Mouse (Mus musculus) midbrain, embryonic 11.5 days (tissue): ENCODE measurements around the gene Gm12394. TPM values are rescaled to one million over a fixed set of nuclear protein-coding genes. Genes with fewer than 3 reads are reported as not detected.

Source experiments
- ATAC-seq: fragments of 200-750 bp; cut with Nextera tagmentation; 2 replicates; pipeline ENCODE4 v1.8.0; 2017; ENCODE audit warnings: moderate TSS enrichment, moderate library complexity; ENCODE audit not compliant: low FRiP score
- DNase-seq: peaks from one replicate; pipeline ENCODE4 v3.0.0; 2015; ENCODE audit warnings: low spot score; ENCODE audit errors: missing footprints
- H3K27ac ChIP-seq: fragments of 300-500 bp; sonication (generic); 2 replicates; pipeline ENCODE4 v1.5.1; 2014; ENCODE audit warnings: low read depth, low read length
- H3K27me3 ChIP-seq: fragments of 300-500 bp; sonication (generic); 2 replicates; pipeline ENCODE4 v1.6.1; 2014; ENCODE audit warnings: mild to moderate bottlenecking, low read length, moderate library complexity, mixed read lengths; ENCODE audit not compliant: control insufficient read depth, insufficient read depth
- H3K36me3 ChIP-seq: fragments of 300-500 bp; sonication (generic); 2 replicates; pipeline ENCODE4 v1.6.1; 2014; ENCODE audit warnings: mild to moderate bottlenecking, low read length, moderate library complexity, mixed read lengths; ENCODE audit not compliant: control insufficient read depth, insufficient read depth
- H3K4me1 ChIP-seq: fragments of 300-500 bp; sonication (generic); 2 replicates; pipeline ENCODE4 v1.6.1; 2014; ENCODE audit warnings: low read length; ENCODE audit not compliant: control insufficient read depth, insufficient read depth
- H3K4me2 ChIP-seq: fragments of 300-500 bp; sonication (generic); 2 replicates; pipeline ENCODE4 v1.6.1; 2014; ENCODE audit warnings: mild to moderate bottlenecking, moderate library complexity
- H3K4me3 ChIP-seq: fragments of 300-500 bp; sonication (generic); 2 replicates; pipeline ENCODE4 v1.5.1; 2014; ENCODE audit warnings: low read depth, low read length
- H3K9ac ChIP-seq: fragments of 300-500 bp; sonication (generic); 2 replicates; pipeline ENCODE4 v1.6.1; 2014; ENCODE audit warnings: low read length
- H3K9me3 ChIP-seq: fragments of 300-500 bp; sonication (generic); 2 replicates; pipeline ENCODE4 v1.6.1; 2016; ENCODE audit warnings: low read length; ENCODE audit not compliant: control insufficient read depth
- WGBS: fragments of 180-500 bp; shearing (Covaris S2); extraction: QIAGEN DNeasy Blood & Tissue Kit; methylation state at CpG from one replicate; pipeline ENCODE4 v1.1.7; 2014; 5-methylcytosine and 5-hydroxymethylcytosine counted together
- polyA plus RNA-seq: library from polyadenylated mRNA; unstranded; fragments of >200 nt; fragmentation: Nextera tagmentation; extraction: Ambion mirVana; gene quantifications from 2 replicates; pipeline ENCODE4 v1.2.1, GENCODE M21; 2014

The Gm12394 gene
- polyA plus RNA-seq, 1 experiment from 2014 or later: 0.66 TPM

DNA sequence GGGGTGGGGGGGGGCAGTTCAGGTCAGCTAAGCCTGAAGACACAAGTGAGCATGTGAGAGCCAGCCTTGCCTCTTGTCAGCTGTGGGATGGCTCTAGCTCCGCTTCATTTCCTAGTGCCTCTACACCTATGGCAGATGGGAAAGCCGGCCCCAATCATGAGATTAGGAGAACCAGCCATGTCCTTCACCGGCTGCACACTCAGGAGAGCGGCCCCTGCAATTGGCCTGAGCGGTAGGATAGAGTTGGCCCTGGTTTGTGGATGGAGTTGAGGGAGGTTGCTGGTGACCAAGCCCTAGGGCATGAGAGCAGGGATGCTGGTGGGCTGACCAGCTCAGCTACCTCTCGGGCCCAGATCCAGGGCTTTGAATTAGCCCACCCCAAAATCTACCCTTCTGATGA is 32.2 kb upstream of the Gm12394 start:
- WGBS: 87% methylated on average over 6 of the region's 6 CpGs
- Histone ChIP-seq H3K36me3 (no peaks in the 10 kb centered on the region), H3K4me2 (no peak overlapping the region), H3K4me1 (no peaks in the 10 kb centered on the region), H3K9ac (no peak overlapping the region), H3K4me3 (no peak overlapping the region), H3K27me3 (no peaks in the 10 kb centered on the region), H3K9me3 (no peaks in the 10 kb centered on the region), H3K27ac (no peak overlapping the region)
- DNase-seq (peak; percentile 57), ATAC-seq (no peak)

DNA sequence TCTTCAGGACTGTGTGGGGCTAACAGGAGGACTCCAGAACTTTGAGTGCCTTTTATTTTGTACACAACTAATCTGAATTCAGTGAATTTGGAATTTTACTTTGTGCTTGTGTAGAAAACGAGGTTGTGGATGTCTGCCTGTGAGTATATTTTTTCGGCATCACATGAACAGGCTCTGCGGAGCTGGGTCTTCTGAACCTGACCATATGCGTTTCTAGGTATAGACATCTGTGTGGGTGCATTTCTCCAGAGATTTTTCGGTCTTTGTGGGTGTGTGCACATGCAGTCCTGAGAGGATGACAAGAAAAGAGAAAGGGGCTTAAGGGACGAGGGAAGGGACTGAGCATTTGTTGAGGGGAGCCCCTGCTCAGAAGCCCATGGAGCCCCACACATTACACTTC is 30.4 kb upstream of the Gm12394 start:
- 85% methylated on average over 6 of the region's 6 CpGs for WGBS
- no peaks in the 10 kb centered on the region for H3K4me1 ChIP-seq
- no peak for ATAC-seq
- H3K9me3 ChIP-seq: no peaks in the 10 kb centered on the region
- H3K4me2 ChIP-seq: no peak overlapping the region
- no peak for DNase-seq
- no peak overlapping the region for H3K27ac ChIP-seq
- no peaks in the 10 kb centered on the region for H3K27me3 ChIP-seq
- no peak overlapping the region for H3K9ac ChIP-seq
- H3K4me3 ChIP-seq: no peak overlapping the region
- no peaks in the 10 kb centered on the region for H3K36me3 ChIP-seq

DNA sequence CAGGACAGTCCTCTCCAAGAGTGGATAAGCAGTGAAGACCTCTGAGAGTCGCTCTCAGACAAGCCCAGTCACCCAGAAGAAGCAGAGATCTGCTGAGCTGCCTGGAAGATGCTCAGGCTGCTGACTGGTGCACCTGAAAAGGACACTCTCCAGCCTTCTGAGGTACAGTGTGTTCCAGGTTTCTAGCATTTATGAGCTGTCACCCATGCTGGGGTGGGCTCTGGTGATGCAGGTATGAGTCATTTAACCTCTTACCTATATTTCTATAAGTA is 24.0 kb upstream of the Gm12394 start:
- H3K27ac ChIP-seq: no peak overlapping the region
- no peak for DNase-seq

DNA sequence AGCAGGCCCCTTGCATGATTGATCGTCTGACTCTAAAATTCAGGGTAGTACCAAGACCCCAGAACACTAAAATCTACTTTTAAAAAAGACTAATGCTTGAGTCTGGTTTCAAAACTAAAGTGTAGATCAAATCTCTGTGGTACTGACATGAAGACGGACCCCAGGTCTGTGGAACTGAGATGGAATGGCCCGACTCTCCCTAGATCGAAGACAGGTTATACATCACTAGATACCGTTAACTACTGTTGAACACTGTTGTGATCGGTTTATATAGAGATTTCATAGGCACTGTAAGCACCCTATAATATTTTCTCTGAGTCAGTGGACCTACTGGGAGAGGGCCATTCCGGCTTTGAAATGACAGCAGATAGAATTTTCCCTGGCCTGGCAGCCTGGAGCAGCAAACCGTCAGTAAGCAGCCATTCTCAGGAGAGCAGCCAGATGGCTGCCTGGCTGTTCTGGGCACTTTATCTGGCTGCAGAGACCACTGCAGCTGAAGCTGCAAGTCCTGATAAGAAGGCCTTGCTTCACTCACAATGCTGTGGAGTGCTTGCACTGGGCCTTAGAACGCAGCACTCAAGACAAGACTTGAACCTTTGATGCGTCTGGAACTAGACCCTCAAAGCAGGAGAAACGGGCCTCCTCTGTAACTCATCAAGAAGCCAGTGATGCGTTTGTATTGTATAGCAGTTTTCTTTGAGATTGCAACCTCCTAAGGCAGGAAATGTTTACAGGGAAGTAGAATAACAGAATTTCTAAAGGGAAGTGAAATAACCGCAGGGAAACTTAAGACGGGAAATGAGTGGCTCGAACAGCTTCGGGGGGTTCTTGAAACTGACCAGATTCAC is 23.5 kb upstream of the Gm12394 start:
- 85% methylated on average over 16 of the region's 16 CpGs for WGBS
- no peak overlapping the region for H3K27ac ChIP-seq
- no peak for ATAC-seq

More for the DNA sequence above, 24.0 kb upstream of the Gm12394 start:
- no peak for ATAC-seq
- H3K36me3 ChIP-seq: no peaks in the 10 kb centered on the region
- no peak overlapping the region for H3K4me2 ChIP-seq
- 54% methylated on average over 1 of the region's 1 CpGs for WGBS
- no peaks in the 10 kb centered on the region for H3K4me1 ChIP-seq
- H3K9me3 ChIP-seq: no peaks in the 10 kb centered on the region
- no peak overlapping the region for H3K9ac ChIP-seq
- no peaks in the 10 kb centered on the region for H3K27me3 ChIP-seq
- H3K4me3 ChIP-seq: no peak overlapping the region

DNA sequence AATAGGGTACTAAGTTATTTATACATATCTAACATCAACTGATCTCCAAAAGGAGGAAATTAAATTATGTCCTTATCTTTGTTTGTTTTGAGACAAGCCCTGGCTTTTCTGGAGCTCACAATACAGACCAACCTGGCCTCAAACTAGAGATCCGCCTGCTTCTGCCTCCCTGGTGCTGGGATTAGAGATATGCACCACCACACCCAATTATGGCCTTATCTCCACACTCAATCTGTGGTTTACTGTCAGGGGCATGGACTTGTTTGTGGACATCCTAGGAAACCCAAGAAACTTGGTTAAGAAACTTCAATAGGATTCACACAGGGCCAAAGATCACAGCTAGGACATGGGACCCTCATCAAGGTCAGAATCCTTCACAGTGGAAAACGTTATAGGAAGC is 21.1 kb upstream of the Gm12394 start:
- Histone ChIP-seq H3K4me3 (no peak overlapping the region), H3K36me3 (no peaks in the 10 kb centered on the region), H3K9ac (no peak overlapping the region), H3K27me3 (no peaks in the 10 kb centered on the region), H3K4me1 (no peaks in the 10 kb centered on the region), H3K4me2 (no peak overlapping the region), H3K27ac (no peak overlapping the region), H3K9me3 (no peaks in the 10 kb centered on the region)
- ATAC-seq: no peak
- DNase-seq: no peak
- 82% methylated on average over 2 of the region's 2 CpGs for WGBS

More for the DNA sequence above, 23.5 kb upstream of the Gm12394 start:
- no peaks in the 10 kb centered on the region for H3K27me3 ChIP-seq
- H3K9me3 ChIP-seq: no peaks in the 10 kb centered on the region
- no peak overlapping the region for H3K9ac ChIP-seq
- no peak overlapping the region for H3K4me2 ChIP-seq
- H3K4me3 ChIP-seq: no peak overlapping the region
- H3K36me3 ChIP-seq: no peaks in the 10 kb centered on the region
- DNase-seq: peak; percentile 85
- H3K4me1 ChIP-seq: no peaks in the 10 kb centered on the region

DNA sequence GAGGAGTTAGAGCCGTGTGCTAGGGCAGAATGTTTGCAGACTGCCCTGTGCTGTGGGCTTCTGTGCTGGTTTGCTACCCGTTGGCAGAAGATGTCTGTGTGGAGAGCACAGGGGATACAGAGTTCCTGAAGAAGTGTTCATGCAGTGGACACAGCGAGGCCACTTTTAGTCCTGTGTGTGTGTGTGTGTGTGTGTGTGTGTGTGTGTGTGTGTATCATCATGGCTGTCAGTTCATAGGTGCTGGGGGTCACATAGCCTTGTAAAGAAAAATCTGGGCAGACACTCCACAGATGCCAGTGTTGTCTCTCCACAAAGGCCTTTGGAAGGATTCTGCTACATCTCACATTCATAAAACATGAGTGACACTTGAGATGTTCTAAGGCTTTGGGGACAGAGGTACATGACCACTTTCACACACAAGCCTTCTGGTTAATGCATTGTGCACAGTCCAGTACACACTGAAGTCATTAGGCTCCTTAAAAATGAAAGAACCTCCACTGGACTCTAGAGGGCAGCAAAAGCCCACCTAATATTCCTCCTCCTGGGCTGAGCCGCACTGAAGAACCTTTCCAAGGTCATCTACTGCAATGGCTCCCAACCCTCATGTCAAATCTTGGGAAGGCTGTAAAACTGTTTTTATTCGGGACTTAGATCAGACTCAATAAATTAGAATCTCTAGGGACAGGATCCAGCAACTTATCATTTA is 20.2 kb upstream of the Gm12394 start:
- Histone ChIP-seq H3K27ac (no peak overlapping the region), H3K4me3 (no peak overlapping the region), H3K9ac (no peak overlapping the region), H3K27me3 (no peaks in the 10 kb centered on the region), H3K4me1 (no peaks in the 10 kb centered on the region), H3K36me3 (no peaks in the 10 kb centered on the region), H3K4me2 (no peak overlapping the region), H3K9me3 (no peaks in the 10 kb centered on the region)
- ATAC-seq: peak; percentile 86
- WGBS: 48% methylated on average over 5 of the region's 5 CpGs
- peak; percentile 95 for DNase-seq

DNA sequence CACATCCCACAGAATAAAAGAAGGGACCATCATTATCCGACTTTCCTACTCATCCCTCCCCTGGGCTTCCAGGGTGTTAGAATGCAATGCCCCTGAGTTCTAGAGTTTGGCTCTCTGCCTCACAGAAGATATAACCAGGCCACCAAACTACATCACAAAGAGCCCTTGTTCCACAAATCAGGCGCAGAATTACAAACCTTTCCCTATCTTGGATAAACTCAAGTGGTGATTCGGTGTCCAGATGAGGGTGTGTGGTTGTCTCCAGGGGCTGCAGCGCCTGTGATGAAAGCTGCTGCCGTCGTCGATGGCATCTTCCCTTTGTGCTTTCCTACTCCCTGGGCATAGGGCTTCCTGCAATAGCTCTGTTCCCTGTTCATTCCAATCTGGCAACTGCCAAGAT is 17.6 kb upstream of the Gm12394 start, which contains the start of gene Fam205c:
Gene Fam205c, minus strand, starts transcription at position 101 of the 400 bp plus-strand sequence.
- H3K4me3 ChIP-seq: no peak within 1 kb of the TSS
- no peaks in the 10 kb centered on the region for H3K9me3 ChIP-seq
- no peak for ATAC-seq
- no peak within 1 kb of the TSS for H3K27ac ChIP-seq
- no peaks in the 10 kb centered on the region for H3K27me3 ChIP-seq
- no peak for DNase-seq
- no peak within 1 kb of the TSS for H3K4me2 ChIP-seq
- H3K4me1 ChIP-seq: no peaks in the 10 kb centered on the region
- WGBS: 88% methylated on average over 7 of the region's 7 CpGs
- no peaks in the 10 kb centered on the region for H3K36me3 ChIP-seq
- H3K9ac ChIP-seq: no peak within 1 kb of the TSS

DNA sequence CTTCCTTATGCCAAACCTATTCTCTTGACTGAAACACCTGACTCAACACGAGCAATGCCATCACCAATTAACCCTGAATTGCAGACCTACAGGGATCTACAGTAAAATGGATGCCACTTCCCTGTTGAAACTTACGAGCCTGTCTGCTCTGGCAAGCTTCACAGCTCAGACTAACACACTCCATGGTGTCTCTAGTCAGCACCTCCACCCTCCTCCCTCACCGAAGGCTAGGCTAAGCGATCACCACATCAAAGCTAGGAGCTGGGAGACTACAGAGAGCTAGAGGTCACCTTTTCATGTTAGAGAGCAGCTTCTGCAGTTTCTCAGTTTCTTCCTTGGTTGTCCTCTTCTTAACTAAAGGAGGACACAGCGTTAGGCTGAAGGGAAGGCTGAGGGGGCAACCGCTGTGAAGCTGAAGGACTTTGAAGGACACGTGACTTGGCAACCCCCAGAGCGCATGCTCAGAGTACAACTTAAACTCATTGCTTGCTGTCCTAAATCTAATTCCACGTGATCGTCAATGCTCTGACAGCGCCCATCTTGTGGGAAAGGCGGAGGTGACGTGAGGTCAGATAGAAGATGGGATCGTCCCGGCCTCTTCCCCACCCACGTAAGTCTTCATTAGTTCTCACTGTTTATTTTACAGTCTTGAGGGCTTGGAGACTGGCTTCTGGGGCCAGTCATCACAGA is 16.3 kb upstream of the Gm12394 start:
- no peaks in the 10 kb centered on the region for H3K36me3 ChIP-seq

DNA sequence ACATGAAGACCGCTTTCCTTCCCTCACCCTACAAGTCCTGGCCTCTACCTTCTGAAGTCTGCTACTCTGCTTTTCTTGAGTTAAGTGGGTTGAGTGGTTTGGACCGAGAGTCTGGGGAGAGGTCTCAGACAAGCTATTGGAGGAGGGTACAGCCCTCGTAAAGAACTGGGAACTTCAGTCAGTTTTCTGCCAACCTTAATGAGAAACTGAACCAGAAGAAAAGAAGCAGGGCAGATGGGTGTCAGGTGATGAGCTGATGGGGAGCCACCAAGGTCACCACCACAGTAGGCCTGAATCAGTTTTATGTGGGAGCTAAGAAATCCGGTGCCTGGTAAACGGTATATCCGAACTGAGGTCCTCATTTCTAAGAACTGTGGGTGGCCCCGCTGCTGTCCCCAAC is 15.6 kb upstream of the Gm12394 start:
- no peak overlapping the region for H3K9ac ChIP-seq
- 90% methylated on average over 7 of the region's 7 CpGs for WGBS
- no peak overlapping the region for H3K4me2 ChIP-seq
- H3K4me1 ChIP-seq: no peaks in the 10 kb centered on the region
- DNase-seq: no peak
- H3K27me3 ChIP-seq: no peaks in the 10 kb centered on the region
- H3K4me3 ChIP-seq: no peak overlapping the region
- no peaks in the 10 kb centered on the region for H3K9me3 ChIP-seq
- ATAC-seq: no peak
- no peak overlapping the region for H3K27ac ChIP-seq
- no peaks in the 10 kb centered on the region for H3K36me3 ChIP-seq

More for the DNA sequence above, 16.3 kb upstream of the Gm12394 start:
- Histone ChIP-seq H3K9ac (no peak overlapping the region), H3K4me3 (no peak overlapping the region), H3K4me1 (no peaks in the 10 kb centered on the region), H3K4me2 (no peak overlapping the region), H3K27me3 (no peaks in the 10 kb centered on the region), H3K27ac (no peak overlapping the region), H3K9me3 (no peaks in the 10 kb centered on the region)
- no peak for ATAC-seq
- no peak for DNase-seq
- 85% methylated on average over 16 of the region's 16 CpGs for WGBS
